Mouse (Mus musculus) erythroblast, embryonic 14.5 days (primary cell): ENCODE results near the gene Slc22a15.

Source experiments
- GATA1 ChIP-seq: IDR thresholded peaks from 2 replicates; pipeline ENCODE4 v1.6.1; 2012; ENCODE audit warnings: low read length, inconsistent platforms, mixed read lengths
- TAL1 ChIP-seq: IDR thresholded peaks from 3 replicates; pipeline ENCODE4 v1.6.1; 2012; ENCODE audit warnings: low read length, inconsistent platforms, mixed read lengths

DNA sequence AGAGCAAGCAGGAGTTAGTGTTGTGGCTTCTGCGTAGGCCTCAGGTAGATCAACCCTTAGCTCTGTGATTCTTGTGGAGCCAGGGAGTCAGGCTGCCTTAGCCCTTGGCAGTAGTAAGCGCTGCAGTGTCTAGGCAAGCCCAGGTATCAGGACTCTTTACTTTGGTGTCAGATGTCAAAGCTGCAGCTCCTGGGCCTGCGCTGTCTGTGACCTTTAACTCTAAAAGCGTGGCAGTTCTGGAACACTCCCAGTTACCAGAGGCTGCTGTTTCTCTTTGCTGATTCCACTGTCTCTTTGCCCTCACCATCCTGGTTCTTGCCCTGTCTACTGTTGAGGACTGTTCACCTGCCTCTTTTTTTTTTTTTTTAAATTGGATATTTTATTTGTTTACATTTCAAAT is 23.0 kb upstream of the Slc22a15 start:
- TF ChIP-seq GATA1 (no peak), TAL1 (no peak)
